Mouse (Mus musculus) liver (tissue): ENCODE results near the gene Eda.
"Not testable (repeated sequence)": the region's sequence is repeated elsewhere in the genome, so short reads cannot be mapped to it uniquely, and the experiment has no call there.

Experiments used
- DNase-seq: peaks from one replicate; pipeline ENCODE4 v3.0.0-alpha.2; 2020; ENCODE audit warnings: mixed read lengths

Gene Eda

DNA sequence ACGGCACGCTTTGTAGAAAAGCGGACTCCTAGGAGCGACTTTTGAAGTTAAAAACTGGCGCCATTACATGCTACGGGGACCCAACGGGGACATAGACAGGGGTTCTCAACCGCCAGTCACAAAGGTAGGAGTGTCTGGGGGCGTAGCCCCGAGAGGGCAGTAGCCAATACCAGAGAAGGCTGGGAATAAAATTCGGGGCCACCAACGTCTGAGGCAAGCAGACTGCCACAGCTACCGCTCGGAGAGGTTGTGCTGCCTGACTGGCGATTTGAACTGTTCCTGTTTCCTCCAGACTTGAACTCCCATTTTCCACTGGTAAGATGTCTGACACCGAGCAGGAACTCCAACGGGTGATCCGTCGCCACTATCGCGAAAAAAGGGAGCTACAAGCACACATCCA lies 453.3 kb downstream of the Eda start, which contains the start of gene Otud6a:
Gene Otud6a (plus strand): TSS at position 321 of the 400 bp plus-strand sequence.
- DNase-seq, result no peak

DNA sequence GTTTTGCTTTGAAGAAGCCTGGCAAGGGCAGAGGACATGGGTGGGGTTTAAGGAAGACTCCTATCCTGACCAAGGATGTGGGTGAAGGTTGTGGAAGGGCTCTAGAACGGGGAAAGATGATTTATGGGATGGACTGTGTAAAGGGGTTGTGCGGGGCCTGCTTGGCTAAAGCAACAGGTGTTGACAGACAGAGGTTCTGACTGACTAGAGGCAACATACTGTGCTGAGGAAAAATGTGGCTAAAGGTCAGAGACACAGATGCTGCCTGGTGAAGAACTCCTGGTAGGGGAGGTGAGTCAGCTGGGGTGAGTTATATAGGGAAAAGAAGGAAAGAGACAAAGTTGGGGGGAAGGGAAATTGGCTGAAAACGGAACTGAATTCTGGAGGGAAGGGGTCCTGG lies 456.9 kb downstream of the Eda start:
- DNase-seq, result no peak

DNA sequence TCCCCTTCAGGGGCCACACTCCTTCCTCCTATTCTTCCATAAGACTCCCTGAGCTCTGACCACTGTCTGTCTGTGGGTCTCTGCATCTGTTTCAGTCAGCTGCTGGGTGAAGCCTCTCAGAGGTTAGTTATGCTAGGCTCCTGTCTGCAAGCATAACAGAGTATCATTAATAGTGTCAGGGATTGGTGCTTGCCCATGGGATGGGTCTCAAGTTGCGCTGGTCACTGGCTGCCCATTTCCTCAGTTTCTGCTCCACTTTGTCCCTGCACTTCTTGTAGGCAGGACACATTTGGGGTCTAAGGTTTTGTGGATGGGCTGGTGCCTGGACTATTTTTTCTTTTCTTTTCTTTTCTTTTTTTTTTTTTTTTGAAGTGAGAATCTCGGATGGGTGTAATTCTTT lies 467.2 kb downstream of the Eda start, which contains the start of gene Awat2:
Gene Awat2 (minus strand): TSS at position 101 of the 400 bp plus-strand sequence.
- not testable (repeated sequence) for DNase-seq

DNA sequence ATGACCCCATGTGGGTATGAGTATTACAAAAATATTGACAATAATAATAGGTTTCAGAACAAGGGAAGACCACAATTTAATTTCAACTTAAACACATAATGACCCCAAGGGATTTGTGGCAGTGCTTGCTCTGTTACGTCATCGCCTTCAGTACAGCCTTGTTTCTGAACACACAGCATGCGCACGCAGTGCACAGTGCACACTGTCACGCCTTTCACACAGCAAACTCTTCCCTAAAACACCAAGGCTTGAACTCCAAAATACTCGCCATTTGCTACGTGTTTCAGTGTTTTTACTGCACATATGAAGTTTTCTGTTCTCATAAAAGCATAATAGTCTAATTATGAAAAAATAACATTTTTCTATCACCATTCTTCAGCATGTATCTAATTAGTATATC lies 468.1 kb downstream of the Eda start:
- DNase-seq, result no peak
